Mouse (Mus musculus): Measurements from ENCODE around the gene Slc27a1.

Slc27a1 gene

DNA sequence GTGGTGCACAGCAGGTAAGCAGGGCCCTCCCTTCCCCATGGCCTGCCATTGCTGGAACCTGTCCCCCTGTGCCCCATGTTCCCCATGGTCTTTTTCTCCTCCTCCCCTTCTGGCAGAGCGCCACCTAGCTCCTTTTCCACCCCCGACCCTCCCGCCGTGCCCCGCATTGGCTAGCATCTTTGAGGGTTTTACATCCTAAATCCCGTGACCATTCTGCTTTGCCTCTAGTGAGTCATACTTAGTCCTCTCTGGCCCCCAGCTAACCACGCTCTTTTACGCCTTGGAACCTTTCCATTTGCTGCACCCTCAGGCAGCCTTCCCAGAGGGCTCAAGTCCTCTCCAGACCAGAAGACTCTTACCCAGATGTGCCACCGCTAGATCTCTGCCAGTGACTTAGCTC lies 11.5 kb downstream of the Slc27a1 start:
- DNase-seq (ENCODE audit: low read depth, low spot score): no peak

DNA sequence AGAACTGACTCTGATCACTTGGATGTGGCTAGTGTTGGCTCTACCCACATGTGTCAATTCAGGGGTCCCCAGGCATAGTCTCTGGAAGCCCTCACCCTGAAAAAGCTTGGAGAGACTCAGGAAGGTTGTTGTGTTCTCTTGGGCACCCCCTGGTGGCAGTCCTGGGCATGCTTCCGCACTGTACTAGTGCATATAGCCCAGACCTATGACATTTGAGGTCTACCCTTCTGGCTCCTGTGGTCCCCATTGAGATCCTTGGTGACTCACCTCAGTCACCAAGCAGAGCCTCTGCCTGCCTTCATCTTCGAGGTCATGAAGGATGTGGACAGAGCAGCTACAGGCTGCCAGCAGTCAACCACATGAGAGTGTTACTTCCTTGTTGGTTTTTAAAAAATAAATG lies 18.2 kb downstream of the Slc27a1 start:
- DNase-seq (ENCODE audit: low read depth, low spot score): no peak

DNA sequence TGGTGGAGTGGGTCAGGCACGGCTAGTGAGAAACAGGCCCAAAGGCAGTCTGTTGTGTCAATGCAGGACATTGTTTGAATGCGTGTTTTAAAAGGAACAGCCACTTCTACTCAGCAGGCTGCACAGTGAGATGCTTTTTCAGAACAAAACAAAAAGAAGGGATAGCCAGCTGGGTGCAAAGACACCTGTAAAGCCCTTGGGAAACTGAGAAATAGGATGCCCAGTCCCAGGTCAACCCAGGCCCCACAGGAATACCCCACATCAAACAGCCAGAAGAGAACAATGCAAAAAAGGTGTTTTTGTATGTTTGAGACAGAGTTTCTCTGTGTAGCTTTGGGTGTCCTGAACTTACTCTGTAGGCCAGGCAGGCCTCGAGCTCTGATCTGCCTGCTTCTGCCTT lies 20.1 kb downstream of the Slc27a1 start:
- DNase-seq (ENCODE audit: low read depth, low spot score): no peak

GRCm38 (mm10) chr8:71591017-71591416 lies 22.3 kb downstream of the Slc27a1 start:
- DNase-seq (ENCODE audit: low read depth, low spot score): no peak

DNA sequence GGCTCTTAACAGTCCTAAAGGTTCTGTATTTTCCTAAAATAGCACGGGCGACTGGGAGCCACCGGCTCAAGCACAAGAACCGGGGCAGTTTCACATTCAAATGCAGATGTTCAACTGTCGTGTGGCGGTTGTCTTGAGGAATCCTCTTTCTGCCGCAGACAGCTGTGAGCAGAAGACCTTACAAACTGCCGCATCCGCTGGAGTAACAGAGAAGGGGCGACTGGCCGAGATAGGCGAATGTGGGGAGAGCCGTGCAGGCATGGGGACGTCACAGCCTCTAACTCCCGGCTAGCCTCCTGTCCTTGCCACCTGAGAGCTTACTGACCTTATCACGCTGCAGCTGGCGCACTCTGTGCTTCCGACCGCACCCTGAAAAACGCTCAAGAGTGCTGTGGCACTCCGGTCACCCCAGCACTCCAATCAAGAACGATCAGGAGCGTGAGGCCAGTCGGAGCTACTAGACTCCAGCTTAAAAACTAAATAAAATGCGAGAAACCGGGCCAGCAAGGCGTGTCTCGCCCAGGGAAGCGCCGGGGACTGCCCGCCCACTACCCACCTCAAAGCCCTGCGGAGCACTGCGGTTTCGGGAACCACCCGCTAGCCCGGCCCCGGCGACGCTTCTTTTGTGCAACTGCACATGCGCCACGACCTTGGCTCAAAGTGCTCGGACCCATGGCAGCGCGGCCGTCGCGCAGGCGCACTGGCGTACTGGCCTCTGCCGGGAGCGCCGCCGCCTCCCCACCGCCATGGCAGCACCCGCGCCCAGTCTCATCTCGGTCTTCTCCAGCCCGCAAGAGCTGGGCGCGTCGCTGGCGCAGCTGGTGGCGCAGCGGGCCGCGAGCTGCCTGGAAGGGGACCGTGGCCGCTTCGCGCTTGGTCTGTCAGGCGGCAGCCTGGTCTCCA lies 23.0 kb downstream of the Slc27a1 start, which contains the start of gene Pgls:
TSS of gene Pgls (plus strand) at position 706 of the 903 bp plus-strand sequence.
- peak; percentile 85 for DNase-seq (ENCODE audit: low read depth, low spot score)

DNA sequence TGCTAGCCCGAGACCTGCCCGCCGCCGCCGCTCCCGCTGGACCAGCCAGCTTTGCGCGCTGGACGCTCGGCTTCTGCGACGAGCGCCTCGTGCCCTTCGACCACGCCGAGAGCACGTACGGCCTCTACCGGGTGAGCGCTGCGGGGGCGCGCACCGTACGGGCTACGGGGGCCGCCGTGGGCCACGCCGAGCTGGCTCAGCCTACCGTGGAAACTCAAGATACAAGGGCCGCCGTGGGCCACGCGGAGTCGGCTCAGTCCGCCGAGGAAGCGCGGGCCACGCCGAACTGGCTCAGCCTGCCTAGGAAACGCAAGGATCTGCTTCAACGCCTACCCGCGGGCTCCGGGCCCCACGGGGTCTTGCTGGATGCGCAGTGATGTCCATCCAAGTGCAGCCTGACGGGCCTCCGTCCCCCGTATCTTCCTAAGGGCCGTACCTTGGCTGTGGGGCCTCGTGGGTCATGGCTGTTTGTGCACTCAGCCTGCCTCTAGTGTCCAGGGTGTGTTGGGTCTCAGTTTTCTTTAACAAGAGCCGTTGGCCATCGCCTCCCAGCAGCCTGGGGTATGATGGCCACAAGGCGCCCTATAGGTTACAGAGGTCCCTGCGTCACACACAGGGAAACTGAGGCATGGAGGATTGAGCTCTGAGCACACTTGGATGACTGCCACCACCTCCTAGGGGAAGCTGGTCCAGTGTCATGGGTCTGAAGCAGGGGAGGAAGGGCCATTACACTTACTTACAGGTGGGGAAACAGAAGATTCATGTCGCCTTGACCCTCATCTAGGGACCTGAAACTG lies 23.9 kb downstream of the Slc27a1 start:
- no peak for DNase-seq (ENCODE audit: low read depth, low spot score)

DNA sequence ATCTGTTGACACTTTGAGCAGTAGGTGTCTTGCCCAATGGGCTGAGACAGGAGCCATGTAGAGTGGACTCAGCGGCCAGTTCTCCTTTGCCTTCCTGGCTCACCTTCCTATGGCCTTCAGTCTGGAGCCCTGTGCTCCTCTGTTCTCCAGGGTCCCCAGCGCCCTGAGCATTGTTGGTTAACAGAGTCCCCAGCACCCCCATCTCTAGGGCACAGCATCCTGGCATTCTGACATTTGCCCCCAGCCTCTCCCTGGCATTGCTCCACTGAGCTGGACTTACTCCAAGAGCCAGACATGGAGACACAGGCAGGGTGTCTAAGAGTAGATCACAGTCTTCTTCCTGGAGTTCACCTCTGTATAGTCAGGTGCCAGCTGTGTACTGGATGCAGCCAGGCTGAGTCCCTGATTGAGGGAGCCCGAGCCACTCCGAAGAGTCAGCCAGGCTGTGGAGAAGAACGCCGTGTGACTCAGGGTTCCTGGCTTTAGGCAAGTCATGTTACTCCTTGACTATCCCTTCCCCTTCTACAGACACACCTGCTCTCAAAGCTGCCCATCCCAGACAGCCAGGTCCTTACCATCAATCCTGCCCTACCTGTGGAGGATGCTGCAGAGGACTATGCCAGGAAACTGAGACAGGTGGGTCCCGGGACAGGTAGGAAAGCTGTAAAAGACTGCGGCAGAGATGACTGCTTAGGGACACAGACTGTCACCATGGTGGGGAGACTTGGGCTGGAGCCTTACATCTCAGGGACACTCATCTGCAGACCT lies 25.1 kb downstream of the Slc27a1 start:
- no peak for DNase-seq (ENCODE audit: low read depth, low spot score)

DNA sequence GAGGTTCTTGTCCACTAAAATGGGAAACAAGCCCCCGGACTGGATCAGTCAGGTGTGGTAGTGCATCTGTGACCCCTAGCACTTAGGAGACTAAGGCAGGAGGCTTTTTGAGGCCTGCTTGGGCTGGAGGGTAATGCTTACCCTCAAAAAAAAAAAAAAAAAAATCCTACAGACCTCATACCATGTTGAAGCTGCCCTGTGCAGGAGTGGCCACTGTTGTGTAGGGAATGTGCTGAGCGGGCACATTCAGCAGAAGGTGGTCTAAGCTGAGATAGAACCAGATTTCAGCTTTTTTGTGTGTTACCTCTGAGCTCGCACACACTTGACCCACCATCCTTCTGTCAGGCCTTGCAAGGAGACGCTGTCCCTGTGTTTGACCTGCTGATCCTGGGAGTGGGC lies 25.6 kb downstream of the Slc27a1 start:
- DNase-seq (ENCODE audit: low read depth, low spot score): no peak

DNA sequence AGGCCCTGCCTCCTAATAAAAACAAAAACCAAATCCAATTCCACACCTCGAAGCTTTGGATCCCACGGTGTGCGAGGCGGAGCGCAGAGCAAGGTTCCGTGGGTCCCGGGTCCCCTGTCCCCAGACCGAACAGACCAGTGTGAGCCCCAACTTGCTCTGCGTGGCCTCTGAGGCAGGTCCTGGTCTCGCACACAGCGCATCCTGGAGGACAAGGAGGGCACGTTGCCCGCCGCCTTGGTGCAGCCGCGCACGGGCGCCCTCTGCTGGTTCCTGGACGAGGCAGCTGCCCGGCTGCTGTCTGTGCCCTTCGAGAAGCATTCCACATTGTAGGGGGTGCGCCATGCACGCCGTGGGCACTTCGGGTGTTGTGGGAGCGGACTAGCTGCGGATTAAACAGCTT lies 27.2 kb downstream of the Slc27a1 start:
- DNase-seq (ENCODE audit: low read depth, low spot score): no peak

DNA sequence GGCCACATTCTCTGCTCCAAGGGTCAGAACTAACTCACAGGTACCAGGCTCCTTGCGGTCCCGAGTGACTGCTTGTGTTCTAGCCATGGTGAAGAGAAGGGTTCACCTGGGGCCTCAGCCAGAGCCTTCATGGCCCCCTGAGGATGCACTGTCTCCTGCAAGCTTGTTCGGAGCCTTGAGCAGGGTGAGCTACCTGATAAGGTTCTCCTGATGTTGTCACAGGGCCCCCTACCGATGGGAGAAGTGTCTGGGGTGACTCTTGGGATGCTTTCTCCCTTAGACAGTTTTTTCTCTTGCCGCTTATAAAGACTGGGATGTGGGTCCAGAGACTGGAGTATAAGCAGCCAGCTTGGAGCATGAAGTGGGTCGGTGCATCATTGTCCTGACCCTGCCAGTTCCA lies 27.7 kb downstream of the Slc27a1 start:
- DNase-seq (ENCODE audit: low read depth, low spot score): no peak

DNA sequence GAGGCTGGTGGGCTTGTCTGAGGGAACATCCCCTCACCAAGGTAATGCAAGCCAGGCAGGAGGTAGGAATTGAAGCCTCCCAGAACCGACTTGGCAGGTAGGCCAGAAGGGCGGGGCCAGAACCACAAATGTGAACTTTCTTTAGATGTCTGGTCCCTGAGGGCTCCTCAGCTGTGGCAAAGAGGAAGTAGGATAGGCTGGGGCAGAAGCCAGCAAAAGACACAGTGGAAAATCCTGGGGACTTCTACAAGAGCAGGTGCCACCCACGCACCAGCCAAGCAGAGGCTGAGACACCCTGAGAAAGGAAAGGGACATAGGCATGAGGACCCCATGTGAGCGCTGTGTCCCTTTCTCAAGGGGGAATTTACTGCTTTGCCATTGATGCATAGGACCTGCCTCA lies 28.1 kb downstream of the Slc27a1 start:
- no peak for DNase-seq (ENCODE audit: low read depth, low spot score)

DNA sequence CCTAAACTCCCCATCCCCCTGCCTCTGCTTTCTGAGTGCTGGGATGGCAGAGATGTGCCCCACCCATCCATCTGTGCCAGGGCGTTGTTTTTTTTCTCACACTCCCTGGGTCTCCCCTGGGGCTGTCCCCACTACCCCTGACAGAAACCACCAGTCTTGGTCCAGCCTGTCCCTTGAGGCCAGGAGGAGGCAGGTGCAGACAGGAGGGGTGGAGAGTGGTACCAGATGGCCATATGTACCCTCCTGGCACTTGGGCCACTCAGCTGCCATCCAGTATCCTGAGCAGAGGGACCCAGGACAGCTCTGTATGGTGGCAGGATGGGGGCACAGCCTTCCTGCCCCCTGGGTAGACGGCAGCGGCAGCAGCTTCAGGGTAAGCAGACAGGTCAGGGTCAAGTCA lies 28.8 kb downstream of the Slc27a1 start, which contains the start of gene Fam129c:
TSS of gene Fam129c (plus strand) at position 198 of the 400 bp plus-strand sequence.
- no peak for DNase-seq (ENCODE audit: low read depth, low spot score)

DNA sequence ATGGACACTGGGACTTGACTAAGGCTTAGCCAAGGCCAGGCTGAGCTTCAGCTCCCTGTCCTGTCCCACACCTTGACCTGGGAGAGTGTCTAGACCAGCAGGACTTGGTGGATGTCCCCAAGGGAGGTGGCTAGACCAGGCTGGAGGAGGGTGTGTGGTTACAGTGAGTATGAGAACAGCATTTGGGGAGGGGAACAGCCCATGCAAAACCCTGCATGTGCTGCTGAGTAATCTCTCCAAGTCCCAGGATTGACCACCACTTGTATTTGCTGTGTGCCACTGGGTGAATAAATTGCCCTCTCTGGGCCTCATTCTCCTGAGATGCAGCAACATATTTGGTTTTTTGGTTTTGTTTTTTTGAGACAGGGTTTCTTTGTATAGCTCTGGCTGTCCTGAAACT lies 29.7 kb downstream of the Slc27a1 start:
- DNase-seq (ENCODE audit: low read depth, low spot score): no peak

- no peak for DNase-seq (ENCODE audit: low read depth, low spot score)
Measured at GRCm38 (mm10) chr8:71598841-71599240, 30.2 kb downstream of the Slc27a1 start.

GRCm38 (mm10) chr8:71601939-71602665 lies 33.4 kb downstream of the Slc27a1 start:
- no peak for DNase-seq (ENCODE audit: low read depth, low spot score)

DNA sequence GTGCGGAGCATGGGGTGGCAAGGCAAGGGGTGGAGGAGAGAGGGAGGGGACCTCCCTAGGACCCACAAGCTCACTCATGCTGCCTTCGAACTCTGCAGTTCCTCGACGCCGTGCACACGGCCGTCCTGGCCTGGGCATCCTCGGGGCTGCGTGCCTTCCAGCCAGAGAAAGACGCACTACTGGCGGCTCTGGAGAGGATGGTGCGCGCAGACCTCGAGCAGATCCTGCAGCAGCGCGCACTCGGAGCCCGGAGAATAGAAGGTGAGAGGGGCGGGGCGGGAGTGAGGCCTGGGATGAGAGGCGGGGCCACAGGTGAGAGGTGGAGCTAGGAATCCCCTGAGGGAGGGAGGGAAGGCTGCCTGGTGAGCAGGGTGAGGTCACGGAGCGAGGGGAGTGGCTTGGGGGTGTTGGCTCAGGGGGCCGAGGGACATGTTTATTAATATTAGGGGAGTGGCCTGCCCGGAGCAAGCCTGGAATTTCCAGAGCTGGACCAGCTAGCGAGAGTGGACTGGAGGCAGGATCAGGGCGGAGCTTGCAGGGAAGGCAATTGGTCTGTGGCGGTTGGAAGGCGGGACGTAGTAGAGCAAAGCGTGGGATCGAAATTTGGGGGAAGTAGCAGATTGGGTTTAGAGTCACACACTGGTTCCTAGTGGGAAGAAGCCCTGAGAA lies 34.1 kb downstream of the Slc27a1 start:
- no peak for DNase-seq (ENCODE audit: low read depth, low spot score)

DNA sequence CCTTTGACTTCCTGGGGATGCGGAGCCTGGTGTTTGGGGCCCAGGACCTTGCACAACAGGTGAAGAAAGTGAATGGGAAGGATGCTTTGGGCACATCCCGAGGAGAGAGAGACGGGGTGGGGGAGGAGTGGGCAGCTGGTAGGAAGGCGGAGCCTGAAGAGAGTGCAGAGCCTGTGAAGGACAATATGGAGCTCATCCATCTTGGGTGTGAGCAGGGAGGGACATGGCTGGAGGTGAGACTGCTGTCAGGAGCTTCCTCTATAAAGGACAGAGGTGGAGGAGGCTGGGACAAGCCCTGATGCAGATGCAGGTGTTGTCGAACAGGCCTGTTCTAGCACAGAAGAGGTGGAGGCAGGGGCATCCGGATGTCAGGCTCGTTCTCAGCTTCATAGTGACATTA lies 35.3 kb downstream of the Slc27a1 start:
- DNase-seq (ENCODE audit: low read depth, low spot score): no peak

DNA sequence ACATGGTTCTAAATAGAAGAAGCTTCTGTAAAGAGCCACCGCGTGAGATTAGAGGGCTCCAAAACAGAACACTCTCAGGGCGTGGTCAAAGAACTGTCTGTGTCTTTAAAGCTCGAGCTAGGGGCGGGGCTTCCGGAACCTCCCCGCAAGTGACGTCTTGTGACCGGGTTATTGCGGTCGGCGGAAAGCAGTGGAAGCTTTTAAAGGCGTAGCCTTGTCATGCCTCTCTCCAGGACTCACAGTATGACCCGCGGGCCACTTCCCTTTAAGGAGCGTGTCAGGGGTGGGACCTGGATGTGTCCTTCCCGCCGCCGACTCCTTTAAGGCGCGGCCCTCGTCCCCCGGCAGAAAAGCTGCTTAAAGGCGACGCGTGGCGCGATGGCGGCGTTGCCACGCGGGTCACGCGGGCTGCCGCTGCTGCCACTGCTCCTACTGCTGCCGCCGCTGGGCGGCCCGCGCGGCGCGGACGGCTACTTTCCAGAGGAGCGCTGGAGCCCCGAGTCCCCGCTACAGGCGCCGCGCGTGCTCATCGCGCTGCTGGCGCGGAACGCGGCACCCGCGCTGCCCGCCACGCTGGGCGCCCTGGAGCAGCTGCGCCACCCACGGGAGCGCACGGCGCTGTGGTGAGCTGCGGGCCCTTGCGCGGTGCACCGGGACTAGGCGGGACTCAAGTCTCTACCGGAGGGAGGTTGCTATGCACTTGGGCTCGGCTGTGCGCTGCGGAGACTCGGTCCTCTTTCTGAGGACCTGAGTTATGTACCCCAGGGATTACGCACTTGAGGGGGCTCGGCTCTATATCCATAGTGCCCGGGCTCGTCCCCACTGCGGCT lies 42.4 kb downstream of the Slc27a1 start, which contains the start of gene Colgalt1:
TSS of gene Colgalt1 (plus strand) at position 177 of the 830 bp plus-strand sequence.
- DNase-seq (ENCODE audit: low read depth, low spot score): peak; percentile 99

DNA sequence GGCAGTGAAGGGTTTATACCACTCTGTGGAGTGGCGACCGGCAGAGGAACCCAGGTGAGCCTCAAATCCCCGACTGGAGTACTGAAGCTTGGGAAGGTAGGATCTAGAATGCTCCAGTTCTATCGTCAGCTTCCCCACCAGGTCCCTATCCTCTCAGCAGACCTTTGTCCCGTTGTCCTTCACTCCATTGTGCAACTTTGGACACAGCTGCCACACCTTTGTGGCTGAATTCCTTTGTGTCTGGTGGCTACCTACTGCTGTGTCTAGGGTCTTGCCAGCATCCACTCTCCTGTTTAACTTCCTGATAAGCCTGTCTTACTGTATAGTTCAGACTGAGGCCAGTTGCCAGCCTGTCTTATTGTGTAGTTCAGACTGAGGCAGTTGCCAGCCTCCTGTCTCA lies 43.5 kb downstream of the Slc27a1 start:
- DNase-seq (ENCODE audit: low read depth, low spot score): no peak

- no peak for DNase-seq (ENCODE audit: low read depth, low spot score)
Measured at GRCm38 (mm10) chr8:71613418-71613817, 44.7 kb downstream of the Slc27a1 start.
